Mouse (Mus musculus) liver, postnatal 0 days (tissue): ENCODE data around the gene Egfem1. TPM values are rescaled to one million over a fixed set of nuclear protein-coding genes. Genes with fewer than 3 reads are reported as not detected.

ENCODE experiments used
- ATAC-seq: fragments of 200-750 bp; cut with Nextera tagmentation; 2 replicates; pipeline ENCODE4 v1.8.0; 2017; ENCODE audit warnings: mild to moderate bottlenecking, moderate library complexity
- DNase-seq: peaks from one replicate; pipeline ENCODE4 v3.0.0-alpha.2; 2016
- H3K27ac ChIP-seq: fragments of 300-500 bp; sonication (generic); 2 replicates; pipeline ENCODE4 v1.5.1; 2014; ENCODE audit warnings: antibody characterized with exemption, moderate library complexity, mild to moderate bottlenecking, low read depth
- H3K27me3 ChIP-seq: fragments of 300-500 bp; sonication (generic); 2 replicates; pipeline ENCODE4 v1.6.1; 2014; ENCODE audit warnings: low read length, control low read depth, mixed read lengths; ENCODE audit not compliant: insufficient read depth
- H3K36me3 ChIP-seq: fragments of 300-500 bp; sonication (generic); replicated peaks from 2 replicates; pipeline ENCODE4 v1.6.1; 2014; ENCODE audit warnings: mild to moderate bottlenecking, control low read depth, low read length, moderate library complexity, mixed read lengths; ENCODE audit not compliant: insufficient read depth
- H3K4me1 ChIP-seq: fragments of 300-500 bp; sonication (generic); 2 replicates; pipeline ENCODE4 v1.6.1; 2014; ENCODE audit warnings: antibody characterized with exemption, mild to moderate bottlenecking, control low read depth; ENCODE audit not compliant: insufficient read depth
- H3K4me2 ChIP-seq: fragments of 300-500 bp; sonication (generic); 2 replicates; pipeline ENCODE4 v1.6.1; 2014; ENCODE audit warnings: low read depth, mild to moderate bottlenecking, low read length, moderate library complexity, mixed read lengths
- H3K4me3 ChIP-seq: fragments of 300-500 bp; sonication (generic); 2 replicates; pipeline ENCODE4 v1.5.1; 2014; ENCODE audit warnings: low read depth, low read length
- H3K9ac ChIP-seq: fragments of 300-500 bp; sonication (generic); replicated peaks from 2 replicates; pipeline ENCODE4 v1.6.1; 2014; ENCODE audit warnings: mild to moderate bottlenecking, moderate library complexity
- H3K9me3 ChIP-seq: fragments of 300-500 bp; sonication (generic); 2 replicates; pipeline ENCODE4 v1.6.1; 2016; ENCODE audit warnings: mild to moderate bottlenecking, control low read depth, low read length, mixed read lengths
- CTCF ChIP-seq: sonication (generic); IDR thresholded peaks from 2 replicates; pipeline ENCODE4 v1.5.1; 2016; ENCODE audit warnings: antibody characterized with exemption, low read depth
- EP300 ChIP-seq: IDR thresholded peaks from 2 replicates; pipeline ENCODE4 v1.6.1; 2016; ENCODE audit warnings: antibody characterized with exemption, low read depth, mild to moderate bottlenecking
- WGBS: fragments of 180-500 bp; shearing (Covaris S2); extraction: QIAGEN DNeasy Blood & Tissue Kit; methylation state at CpG from one replicate; pipeline ENCODE4 v1.1.7; 2014; ENCODE audit not compliant: insufficient replicate concordance; 5-methylcytosine and 5-hydroxymethylcytosine counted together
- polyA plus RNA-seq: library from polyadenylated mRNA; unstranded; fragments of >200 nt; fragmentation: Nextera tagmentation; extraction: Ambion mirVana; gene quantifications from 2 replicates; pipeline ENCODE4 v1.2.1, GENCODE M21; 2015

Egfem1 gene
- polyA plus RNA-seq, 1 experiment from 2014 or later = 0.69 TPM

DNA sequence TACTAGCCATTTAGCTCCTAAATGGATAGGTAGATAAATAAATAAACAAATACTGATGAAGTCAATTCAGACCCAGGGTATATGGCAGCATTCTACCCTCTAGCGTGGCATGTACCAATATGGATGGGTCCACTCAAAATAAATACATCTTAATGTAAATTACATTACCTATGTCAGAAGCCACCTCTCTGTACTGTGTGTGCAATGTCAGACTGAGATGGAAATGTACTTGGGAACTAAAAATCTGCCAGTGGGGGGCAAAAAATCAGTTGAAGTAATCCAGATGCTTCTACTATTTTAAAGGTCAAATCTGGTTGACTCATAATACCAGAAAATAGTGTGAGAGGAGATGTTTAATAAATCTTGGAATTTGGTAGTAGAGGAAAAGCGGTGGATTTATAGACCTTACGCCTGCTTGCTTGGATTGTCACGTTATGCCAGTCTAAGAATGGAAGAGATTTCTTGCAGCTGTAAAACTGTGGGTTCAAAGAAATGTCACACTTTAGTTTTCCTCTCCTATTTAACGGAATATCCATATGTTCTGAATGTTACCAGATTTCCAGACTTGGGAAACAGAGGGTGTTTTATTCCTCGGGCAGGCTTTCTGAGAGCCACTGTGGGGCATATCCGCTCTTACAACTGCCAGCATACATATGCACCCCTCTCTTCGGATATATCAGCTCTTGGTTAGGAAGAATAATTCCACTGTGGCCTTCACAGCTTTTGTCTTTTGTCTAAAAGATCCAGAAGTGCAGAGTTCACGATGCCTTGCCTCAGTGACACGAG lies 116.1 kb downstream of the Egfem1 start:
- DNase-seq (no peak), ATAC-seq (no peak)
- no peaks in the 10 kb centered on the region for H3K9me3 ChIP-seq
- no peaks in the 10 kb centered on the region for H3K27me3 ChIP-seq
- no peak overlapping the region for H3K9ac ChIP-seq
- H3K4me1 ChIP-seq = no peaks in the 10 kb centered on the region
- WGBS = 79% methylated on average over 10 of the region's 10 CpGs
- H3K4me2 ChIP-seq = no peak overlapping the region
- no peak overlapping the region for H3K27ac ChIP-seq
- no peak overlapping the region for H3K4me3 ChIP-seq
- no peaks in the 10 kb centered on the region for H3K36me3 ChIP-seq
- TF ChIP-seq CTCF (no peak), EP300 (no peak)

DNA sequence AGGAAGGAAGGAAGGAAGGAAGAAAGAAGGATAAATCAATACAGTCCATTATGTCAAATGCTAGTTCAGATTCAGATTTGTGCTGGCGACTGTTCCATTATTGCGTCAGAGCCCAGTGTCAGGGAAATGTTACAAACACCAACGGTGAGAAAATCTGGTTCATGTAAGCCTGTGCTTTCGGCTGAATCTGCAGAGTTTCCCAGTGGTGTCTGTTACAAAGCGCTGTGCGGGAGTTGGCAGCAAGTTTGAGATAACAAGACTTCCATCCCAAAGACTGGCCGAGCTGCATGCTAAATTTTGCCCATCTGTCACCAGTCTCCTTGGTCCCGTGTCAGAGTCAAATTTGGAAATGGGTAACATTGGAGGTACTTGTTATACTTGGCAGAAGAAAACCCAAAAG lies 118.8 kb downstream of the Egfem1 start:
- H3K9ac ChIP-seq = no peak overlapping the region
- 68% methylated on average over 8 of the region's 8 CpGs for WGBS
- H3K27me3 ChIP-seq = no peaks in the 10 kb centered on the region
- no peak overlapping the region for H3K4me3 ChIP-seq
- H3K27ac ChIP-seq = no peak overlapping the region
- H3K4me1 ChIP-seq = no peaks in the 10 kb centered on the region
- H3K9me3 ChIP-seq = no peaks in the 10 kb centered on the region
- H3K36me3 ChIP-seq = no peaks in the 10 kb centered on the region
- H3K4me2 ChIP-seq = no peak overlapping the region
- no peak for TF ChIP-seq CTCF
- no peak for TF ChIP-seq EP300
- DNase-seq (no peak), ATAC-seq (no peak)

- Histone ChIP-seq H3K9ac (no peak overlapping the region), H3K4me2 (no peak overlapping the region), H3K36me3 (no peaks in the 10 kb centered on the region), H3K4me1 (no peaks in the 10 kb centered on the region), H3K4me3 (no peak overlapping the region), H3K27ac (no peak overlapping the region), H3K9me3 (no peaks in the 10 kb centered on the region), H3K27me3 (no peaks in the 10 kb centered on the region)
- WGBS = 83% methylated on average over 6 of the region's 6 CpGs
- ATAC-seq (no peak), DNase-seq (no peak)
- TF ChIP-seq CTCF (no peak), EP300 (no peak)
Observed at GRCm38 (mm10) chr3:29202536-29202935, 120.7 kb downstream of the Egfem1 start.

DNA sequence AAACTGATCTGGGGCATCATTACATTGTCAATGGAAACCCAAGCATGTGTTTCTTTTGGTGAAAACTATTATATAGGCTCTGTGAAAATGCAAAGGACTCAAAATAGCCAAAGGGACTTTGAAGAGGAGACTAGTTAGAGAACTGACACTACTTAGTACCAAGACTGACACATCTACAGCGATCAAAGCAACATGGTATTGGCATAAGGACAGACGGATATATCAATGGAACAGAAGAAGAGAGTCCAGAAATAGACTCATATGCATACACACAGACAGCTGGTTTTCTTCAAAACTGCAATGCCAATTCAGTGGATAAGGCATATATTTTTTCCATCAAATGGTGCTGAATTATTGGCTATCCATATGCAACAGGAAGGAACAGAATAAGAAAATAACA lies 140.6 kb downstream of the Egfem1 start:
- no peak overlapping the region for H3K4me3 ChIP-seq
- no peaks in the 10 kb centered on the region for H3K9me3 ChIP-seq
- DNase-seq (no peak), ATAC-seq (no peak)
- H3K27me3 ChIP-seq = no peaks in the 10 kb centered on the region
- no peak overlapping the region for H3K9ac ChIP-seq
- 66% methylated on average over 2 of the region's 2 CpGs for WGBS
- H3K27ac ChIP-seq = no peak overlapping the region
- H3K4me2 ChIP-seq = no peak overlapping the region
- TF ChIP-seq EP300 (no peak), CTCF (no peak)
- no peaks in the 10 kb centered on the region for H3K36me3 ChIP-seq
- no peaks in the 10 kb centered on the region for H3K4me1 ChIP-seq

DNA sequence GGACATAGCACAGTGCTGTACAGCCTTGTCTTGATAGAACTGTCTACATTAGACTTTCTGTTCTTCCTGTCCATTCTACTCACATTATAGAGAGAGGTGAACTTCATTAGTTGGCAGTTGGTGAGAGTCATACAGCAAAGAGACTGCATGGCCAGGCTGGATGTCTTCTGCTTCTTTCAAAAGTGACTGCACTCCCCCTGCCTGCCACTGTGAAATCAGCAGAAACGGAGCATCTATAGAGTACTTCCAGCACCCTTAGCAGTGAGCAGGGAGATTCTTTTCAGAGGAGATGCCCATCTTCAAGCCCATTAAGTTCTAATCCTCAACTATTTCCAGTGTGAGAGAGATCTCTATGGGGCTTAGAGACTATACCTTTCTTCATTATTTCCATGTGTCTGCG lies 147.9 kb downstream of the Egfem1 start:
- DNase-seq (no peak), ATAC-seq (no peak)
- Histone ChIP-seq H3K4me1 (no peaks in the 10 kb centered on the region), H3K9ac (no peak overlapping the region), H3K27me3 (no peaks in the 10 kb centered on the region), H3K9me3 (no peaks in the 10 kb centered on the region), H3K36me3 (no peaks in the 10 kb centered on the region), H3K4me2 (no peak overlapping the region), H3K4me3 (no peak overlapping the region), H3K27ac (no peak overlapping the region)
- WGBS = 64% methylated on average over 2 of the region's 2 CpGs
- no peak for TF ChIP-seq EP300
- TF ChIP-seq CTCF = peak; percentile 22; the same call in 1 of the 2 replicates

DNA sequence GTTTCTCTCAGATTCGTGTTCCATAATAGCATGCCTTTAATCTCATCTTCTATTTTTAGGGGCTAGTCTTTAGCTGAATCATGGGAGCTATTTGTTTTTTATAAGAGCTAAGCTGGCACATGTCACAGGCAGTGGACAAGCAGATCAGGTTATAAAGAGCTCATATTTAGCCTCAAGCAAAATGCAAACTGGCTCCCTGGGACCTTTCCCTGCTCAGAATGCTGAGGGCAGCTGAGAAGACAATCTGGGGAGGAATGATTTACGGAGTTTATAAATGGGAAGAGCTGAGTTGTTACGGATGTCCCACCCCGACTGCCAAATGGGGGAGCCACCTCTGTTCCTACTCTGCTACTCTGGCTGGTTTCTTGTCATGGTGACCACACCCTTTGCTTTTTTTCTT lies 153.7 kb downstream of the Egfem1 start:
- Histone ChIP-seq H3K9ac (no peak overlapping the region), H3K4me2 (no peak overlapping the region), H3K9me3 (no peaks in the 10 kb centered on the region), H3K4me3 (no peak overlapping the region), H3K4me1 (no peaks in the 10 kb centered on the region), H3K27ac (no peak overlapping the region), H3K36me3 (no peaks in the 10 kb centered on the region), H3K27me3 (no peaks in the 10 kb centered on the region)
- TF ChIP-seq CTCF (no peak), EP300 (no peak)
- DNase-seq (no peak), ATAC-seq (no peak)
- 65% methylated on average over 4 of the region's 4 CpGs for WGBS
